Mouse (Mus musculus) kidney, adult 2 months (tissue): ENCODE measurements around the gene Ctu2. TPM values are rescaled to one million over a fixed set of nuclear protein-coding genes. Genes with fewer than 3 reads are reported as not detected.

Experiments used
- DNase-seq: peaks from one replicate; pipeline ENCODE4 v3.0.0; 2021
- H3K27ac ChIP-seq: fragments of 200-500 bp; 2 replicates; pipeline ENCODE4 v1.5.1; 2012; ENCODE audit warnings: low read depth, low read length, control low read depth, inconsistent platforms; ENCODE audit not compliant: insufficient read depth
- H3K27me3 ChIP-seq: fragments of 200-500 bp; replicated peaks from 2 replicates; pipeline ENCODE4 v1.6.1; 2012; ENCODE audit warnings: mild to moderate bottlenecking, moderate library complexity, low read length, inconsistent platforms; ENCODE audit not compliant: control insufficient read depth, insufficient read depth
- H3K36me3 ChIP-seq: fragments of 200-500 bp; 2 replicates; pipeline ENCODE4 v1.6.1; 2012; ENCODE audit warnings: mild to moderate bottlenecking, moderate library complexity, low read length, inconsistent platforms; ENCODE audit not compliant: control insufficient read depth, insufficient read depth
- H3K4me1 ChIP-seq: fragments of 200-500 bp; 2 replicates; pipeline ENCODE4 v1.6.1; 2011; ENCODE audit warnings: low read length; ENCODE audit not compliant: control insufficient read depth, insufficient read depth
- H3K4me3 ChIP-seq: fragments of 200-500 bp; 2 replicates; pipeline ENCODE4 v1.5.1; 2011; ENCODE audit warnings: mild to moderate bottlenecking, low read depth, low read length, control low read depth; ENCODE audit not compliant: insufficient read depth
- CTCF ChIP-seq: fragments of 200-500 bp; conservative IDR thresholded peaks from 2 replicates; pipeline ENCODE4 v1.5.1; 2011; ENCODE audit warnings: low read depth, mild to moderate bottlenecking, control low read depth, low read length, moderate library complexity, mixed read lengths; ENCODE audit not compliant: insufficient read depth, insufficient read length
- POLR2A ChIP-seq: fragments of 200-500 bp; IDR thresholded peaks from one replicate; pipeline ENCODE4 v1.6.1; 2011; ENCODE audit warnings: low read depth, low read length, control low read depth
- WGBS: fragments of 180-500 bp; shearing (Covaris S2); methylation state at CpG from one replicate; pipeline ENCODE4 v1.1.7; 2018; 5-methylcytosine and 5-hydroxymethylcytosine counted together
- polyA plus RNA-seq: library from polyadenylated mRNA; depleted of rRNA; stranded (reverse); fragments of >200 nt; gene quantifications from 2 replicates; pipeline ENCODE4 v1.2.3, GENCODE M21; 2012

Ctu2 gene
- polyA plus RNA-seq, 1 experiment, result 21.1 TPM

DNA sequence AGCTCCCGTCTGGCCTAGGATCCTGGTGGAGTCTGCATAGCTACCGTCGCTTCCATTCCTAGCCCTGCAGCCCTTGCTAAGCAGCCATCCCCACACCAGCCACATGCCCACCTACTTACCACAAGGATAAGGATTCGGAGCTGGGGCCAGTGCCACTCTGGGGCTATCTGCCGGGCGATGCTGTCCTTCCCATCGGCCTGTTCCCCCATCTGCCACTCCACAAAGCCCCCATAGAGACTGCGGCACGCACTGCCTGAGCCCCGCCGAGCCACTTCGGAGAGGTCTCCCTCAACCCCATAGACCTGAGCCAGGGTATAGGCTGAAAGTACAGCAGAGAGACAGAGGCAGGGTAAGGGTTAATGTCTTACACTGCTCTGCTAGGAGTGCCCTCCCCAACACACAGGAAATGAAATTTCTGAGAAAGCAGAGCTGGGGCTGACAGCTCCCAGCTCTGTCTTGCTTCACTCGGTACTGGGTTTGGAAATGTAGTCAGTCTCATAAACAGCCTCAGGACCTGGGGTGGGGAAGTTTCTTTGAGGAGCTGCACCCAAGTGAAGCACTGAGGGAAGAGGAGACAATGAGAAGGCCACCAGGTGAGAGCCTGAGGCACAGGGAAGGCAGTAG is 38.1 kb upstream of the Ctu2 start:
- peaks cover 3% of the 10 kb centered on the region; the same call in 1 of the 2 replicates for H3K4me1 ChIP-seq
- H3K36me3 ChIP-seq, result no peaks in the 10 kb centered on the region
- TF ChIP-seq CTCF, result no peak
- TF ChIP-seq POLR2A, result no peak
- no peaks in the 10 kb centered on the region for H3K27me3 ChIP-seq
- WGBS, result 84% methylated on average over 13 of the region's 13 CpGs
- no peak overlapping the region for H3K27ac ChIP-seq
- no peak overlapping the region for H3K4me3 ChIP-seq
- DNase-seq, result no peak

DNA sequence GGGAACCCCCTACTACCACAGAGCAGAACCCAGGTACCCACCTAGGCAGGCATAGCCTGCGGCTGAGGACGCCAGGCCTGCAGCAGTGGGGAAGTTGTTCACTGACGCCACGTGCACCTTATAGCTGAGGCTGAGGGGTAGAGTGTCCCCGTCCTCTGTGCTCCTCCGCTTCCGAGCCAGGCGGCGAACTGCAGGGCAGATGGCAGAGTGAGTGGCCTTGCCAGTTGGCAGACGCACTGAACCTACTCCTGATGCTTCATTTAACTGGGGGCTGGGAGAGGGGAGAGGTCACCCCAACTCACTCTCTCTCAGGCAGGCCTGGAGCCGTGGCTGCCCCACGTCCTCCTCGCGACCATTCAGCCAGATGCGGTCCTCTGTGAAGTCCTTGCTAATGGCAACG is 36.6 kb upstream of the Ctu2 start:
- H3K4me1 ChIP-seq, result peaks cover under 1% of the 10 kb centered on the region; the same call in 1 of the 2 replicates
- no peaks in the 10 kb centered on the region for H3K27me3 ChIP-seq
- H3K36me3 ChIP-seq, result no peaks in the 10 kb centered on the region
- no peak overlapping the region for H3K27ac ChIP-seq
- no peak for TF ChIP-seq CTCF
- no peak for TF ChIP-seq POLR2A
- H3K4me3 ChIP-seq, result no peak overlapping the region
- DNase-seq, result no peak
- 93% methylated on average over 16 of the region's 16 CpGs for WGBS

DNA sequence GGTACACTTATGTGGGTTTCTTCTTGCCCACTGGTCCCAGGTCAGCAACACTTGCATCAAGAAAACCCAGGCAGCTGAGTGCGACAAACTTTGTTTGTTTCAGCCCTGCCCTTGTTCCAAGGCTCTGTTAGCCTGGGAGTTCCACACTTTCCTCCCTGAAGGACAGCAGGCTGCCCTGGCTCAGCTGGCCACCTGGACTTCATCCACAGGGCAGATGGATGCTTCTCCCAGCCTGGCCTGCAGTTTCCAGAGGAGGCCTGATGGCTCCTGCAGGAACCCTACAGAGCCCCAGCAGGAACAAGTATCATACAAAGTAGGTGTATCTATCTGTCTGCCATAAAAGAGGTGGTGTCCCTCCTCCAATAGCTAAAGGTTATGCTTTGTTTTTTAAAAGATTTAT is 34.6 kb upstream of the Ctu2 start:
- DNase-seq, result no peak
- Histone ChIP-seq H3K27ac (no peak overlapping the region), H3K4me3 (no peak overlapping the region), H3K36me3 (no peaks in the 10 kb centered on the region), H3K27me3 (no peaks in the 10 kb centered on the region), H3K4me1 (peaks cover 5% of the 10 kb centered on the region; the same call in 1 of the 2 replicates)
- WGBS, result 75% methylated on average over 1 of the region's 1 CpGs
- TF ChIP-seq POLR2A, result no peak
- TF ChIP-seq CTCF, result no peak

DNA sequence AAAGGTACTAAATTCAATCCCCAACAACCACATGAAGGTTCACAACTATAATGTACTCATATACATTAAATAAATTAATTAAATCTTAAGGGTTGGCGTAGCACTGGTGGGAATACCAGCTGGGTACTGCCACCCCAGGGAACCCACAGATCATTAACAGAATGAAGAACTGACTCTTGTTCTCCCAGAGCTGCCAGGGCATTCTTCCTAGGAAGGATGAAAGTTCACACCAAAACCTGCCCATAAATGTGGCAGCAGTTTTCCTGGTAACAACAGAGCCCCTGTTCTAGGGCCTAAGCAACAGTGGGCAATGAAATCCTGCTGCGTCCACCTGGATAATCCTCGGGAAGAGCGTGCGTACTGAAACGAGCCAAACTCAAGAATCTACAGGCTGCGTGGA is 33.6 kb upstream of the Ctu2 start:
- DNase-seq, result peak; percentile 63
- Histone ChIP-seq H3K27me3 (no peaks in the 10 kb centered on the region), H3K4me3 (peak overlapping the region; percentile 65), H3K27ac (peak overlapping the region; percentile 75), H3K4me1 (peaks cover 5% of the 10 kb centered on the region; the same call in 1 of the 2 replicates), H3K36me3 (no peaks in the 10 kb centered on the region)
- TF ChIP-seq CTCF (no peak), POLR2A (no peak)
- WGBS, result 24% methylated on average over 7 of the region's 7 CpGs

DNA sequence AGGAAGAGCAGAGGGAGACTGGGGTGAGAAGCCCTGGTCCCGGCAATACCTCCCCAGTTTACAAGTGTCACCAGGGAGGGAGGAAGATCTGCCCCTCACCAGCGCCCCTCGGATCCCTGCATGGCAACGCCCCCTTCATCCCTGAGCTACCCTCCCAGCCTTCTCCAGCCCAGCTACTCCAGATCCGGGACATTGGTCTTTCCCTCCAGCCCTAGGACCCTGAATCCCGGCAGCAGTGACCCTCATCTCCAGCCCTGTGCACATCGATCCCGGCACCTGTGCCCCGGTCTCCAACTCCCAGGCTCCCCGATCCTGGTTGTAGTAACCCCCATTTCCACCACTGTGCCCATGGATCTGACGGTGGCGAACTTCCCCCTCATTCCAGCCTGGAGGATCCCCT is 33.2 kb upstream of the Ctu2 start:
- no peak for DNase-seq
- no peak for TF ChIP-seq CTCF
- TF ChIP-seq POLR2A, result no peak
- H3K36me3 ChIP-seq, result no peaks in the 10 kb centered on the region
- H3K4me1 ChIP-seq, result peaks cover 5% of the 10 kb centered on the region; the same call in 1 of the 2 replicates
- H3K4me3 ChIP-seq, result peak overlapping the region; percentile 65
- H3K27me3 ChIP-seq, result no peaks in the 10 kb centered on the region
- 1% methylated on average over 12 of the region's 12 CpGs for WGBS
- peak overlapping the region; percentile 75 for H3K27ac ChIP-seq

DNA sequence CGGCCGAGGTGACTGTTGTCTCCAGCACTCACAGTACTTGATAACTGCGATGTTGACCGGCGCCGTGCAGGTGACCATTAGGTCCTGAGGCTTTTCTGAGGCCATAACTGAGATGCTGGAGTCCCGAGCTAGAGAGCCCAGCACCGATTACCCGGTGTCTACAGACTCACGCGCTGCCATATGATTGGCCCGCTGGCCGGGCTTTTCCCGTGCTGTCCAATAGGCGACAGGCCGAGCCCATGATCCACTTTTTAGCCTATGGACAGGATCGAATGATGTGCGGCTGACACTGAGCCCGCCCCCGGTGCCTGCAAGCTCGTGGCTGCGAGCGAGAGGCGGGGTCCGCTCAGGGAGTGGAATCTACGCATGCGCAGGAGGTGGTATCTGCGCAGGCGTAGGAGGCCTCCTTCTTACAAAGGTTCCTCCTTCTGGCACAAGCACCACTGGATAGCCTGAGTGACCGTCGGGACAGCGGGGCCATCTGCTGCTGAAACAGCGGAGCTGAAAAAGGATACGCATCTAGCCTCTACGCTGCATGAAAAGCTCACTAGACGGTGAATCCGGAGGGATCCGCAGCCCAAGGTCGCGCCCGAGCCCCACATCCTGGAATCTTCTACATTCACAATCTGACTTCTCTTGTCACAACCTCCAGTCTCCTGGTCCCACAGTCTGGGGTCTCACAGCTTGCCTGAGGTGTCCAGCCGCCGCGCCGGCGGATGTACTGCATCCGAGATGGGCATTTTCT is 32.5 kb upstream of the Ctu2 start, which contains the start of gene Mvd:
Gene Mvd (minus strand): TSS at position 161 of the 745 bp plus-strand sequence.
- DNase-seq, result peak; percentile 100
- Histone ChIP-seq H3K27ac (peak within 1 kb of the TSS; percentile 77), H3K4me1 (peaks cover 5% of the 10 kb centered on the region; the same call in 1 of the 2 replicates), H3K27me3 (no peaks in the 10 kb centered on the region), H3K4me3 (peak within 1 kb of the TSS; percentile 65), H3K36me3 (no peaks in the 10 kb centered on the region)
- under 1% methylated on average over 47 of the region's 47 CpGs for WGBS
- TF ChIP-seq CTCF (peak; percentile 63), POLR2A (peak; percentile 86)
